Mouse (Mus musculus): ENCODE measurements at regions not wholly inside any gene's neighbourhood (a gene's known extent, or its start where the extent isn't known, plus 50 kb on each side); places are given as distances from the start of the nearest gene placed in this dataset.

GRCm38 (mm10) chr2:174903627-174904026 lies 106.4 kb upstream of the Gm14444 start:
- no peak for ATAC-seq (ENCODE audit: low read depth)
- WGBS, result 72% methylated on average over 7 of the region's 7 CpGs
- Histone ChIP-seq H3K4me1 (ENCODE audit: control insufficient read depth, insufficient read depth, low read length) (no peaks in the 10 kb centered on the region), H3K36me3 (ENCODE audit: control insufficient read depth, insufficient read depth, low read length) (no peaks in the 10 kb centered on the region), H3K4me2 (ENCODE audit: low read depth, low read length) (no peak overlapping the region), H3K27ac (ENCODE audit: low read depth, low read length) (no peak overlapping the region), H3K9ac (replicated peaks; ENCODE audit: low read depth, low read length) (no peak overlapping the region), H3K27me3 (ENCODE audit: control insufficient read depth, insufficient read depth, low read length) (no peaks in the 10 kb centered on the region), H3K4me3 (ENCODE audit: low read depth, low read length) (no peak overlapping the region), H3K9me3 (ENCODE audit: control insufficient read depth, low read length) (no peaks in the 10 kb centered on the region)

- H3K4me2 ChIP-seq (ENCODE audit: low read depth, low read length), result no peak overlapping the region
- 36% methylated on average over 6 of the region's 6 CpGs for WGBS
- H3K27ac ChIP-seq (ENCODE audit: low read depth, low read length), result no peak overlapping the region
- H3K9me3 ChIP-seq (ENCODE audit: control insufficient read depth, low read length), result no peaks in the 10 kb centered on the region
- no peaks in the 10 kb centered on the region for H3K4me1 ChIP-seq (ENCODE audit: control insufficient read depth, insufficient read depth, low read length)
- H3K4me3 ChIP-seq (ENCODE audit: low read depth, low read length), result no peak overlapping the region
- no peak overlapping the region for H3K9ac ChIP-seq (replicated peaks; ENCODE audit: low read depth, low read length)
- H3K27me3 ChIP-seq (ENCODE audit: control insufficient read depth, insufficient read depth, low read length), result no peaks in the 10 kb centered on the region
- no peaks in the 10 kb centered on the region for H3K36me3 ChIP-seq (ENCODE audit: control insufficient read depth, insufficient read depth, low read length)
- ATAC-seq (ENCODE audit: low read depth), result peak; percentile 77
Observed at GRCm38 (mm10) chr2:174905865-174906639, 104.0 kb upstream of the Gm14444 start.

- 0 out of 2 replicates have a peak overlapping the region, but pooled peaks have one; percentile 8 for H3K9ac ChIP-seq (replicated peaks; ENCODE audit: low read depth, low read length)
- 13% methylated on average over 10 of the region's 10 CpGs for WGBS
Observed at GRCm38 (mm10) chr2:174917146-174917905, 92.7 kb upstream of the Gm14444 start.

GRCm38 (mm10) chr2:174917975-174918374 lies 92.1 kb upstream of the Gm14444 start:
- no peak overlapping the region for H3K4me3 ChIP-seq (ENCODE audit: low read depth, low read length)
- H3K4me2 ChIP-seq (ENCODE audit: low read depth, low read length), result peak overlapping the region; percentile 36
- H3K36me3 ChIP-seq (ENCODE audit: control insufficient read depth, insufficient read depth, low read length), result no peaks in the 10 kb centered on the region
- no peaks in the 10 kb centered on the region for H3K27me3 ChIP-seq (ENCODE audit: control insufficient read depth, insufficient read depth, low read length)
- ATAC-seq (ENCODE audit: low read depth), result peak; percentile 49
- peaks cover 4% of the 10 kb centered on the region for H3K4me1 ChIP-seq (ENCODE audit: control insufficient read depth, insufficient read depth, low read length)
- no peaks in the 10 kb centered on the region for H3K9me3 ChIP-seq (ENCODE audit: control insufficient read depth, low read length)
- WGBS, result 5% methylated on average over 5 of the region's 5 CpGs
- H3K9ac ChIP-seq (replicated peaks; ENCODE audit: low read depth, low read length), result peak overlapping the region; percentile 37; the same call in 1 of the 2 replicates
- H3K27ac ChIP-seq (ENCODE audit: low read depth, low read length), result peak overlapping the region; percentile 91

More at GRCm38 (mm10) chr2:174917146-174917905, 92.7 kb upstream of the Gm14444 start:
- ATAC-seq (ENCODE audit: low read depth), result peak; percentile 94
- peaks cover 4% of the 10 kb centered on the region for H3K4me1 ChIP-seq (ENCODE audit: control insufficient read depth, insufficient read depth, low read length)
- H3K4me2 ChIP-seq (ENCODE audit: low read depth, low read length), result peak overlapping the region; percentile 36
- no peak overlapping the region for H3K4me3 ChIP-seq (ENCODE audit: low read depth, low read length)
- peak overlapping the region; percentile 91 for H3K27ac ChIP-seq (ENCODE audit: low read depth, low read length)
- H3K27me3 ChIP-seq (ENCODE audit: control insufficient read depth, insufficient read depth, low read length), result no peaks in the 10 kb centered on the region
- H3K9me3 ChIP-seq (ENCODE audit: control insufficient read depth, low read length), result no peaks in the 10 kb centered on the region
- H3K36me3 ChIP-seq (ENCODE audit: control insufficient read depth, insufficient read depth, low read length), result no peaks in the 10 kb centered on the region

- peaks cover 4% of the 10 kb centered on the region for H3K4me1 ChIP-seq (ENCODE audit: control insufficient read depth, insufficient read depth, low read length)
- H3K9ac ChIP-seq (replicated peaks; ENCODE audit: low read depth, low read length), result no peak overlapping the region
- no peaks in the 10 kb centered on the region for H3K36me3 ChIP-seq (ENCODE audit: control insufficient read depth, insufficient read depth, low read length)
- H3K4me2 ChIP-seq (ENCODE audit: low read depth, low read length), result no peak overlapping the region
- 84% methylated on average over 4 of the region's 4 CpGs for WGBS
- ATAC-seq (ENCODE audit: low read depth), result no peak
- H3K27ac ChIP-seq (ENCODE audit: low read depth, low read length), result no peak overlapping the region
- H3K27me3 ChIP-seq (ENCODE audit: control insufficient read depth, insufficient read depth, low read length), result no peaks in the 10 kb centered on the region
- H3K9me3 ChIP-seq (ENCODE audit: control insufficient read depth, low read length), result no peaks in the 10 kb centered on the region
- H3K4me3 ChIP-seq (ENCODE audit: low read depth, low read length), result no peak overlapping the region
Observed at GRCm38 (mm10) chr2:174922208-174922607, 87.8 kb upstream of the Gm14444 start.

- no peaks in the 10 kb centered on the region for H3K9me3 ChIP-seq (ENCODE audit: control insufficient read depth, low read length)
- H3K36me3 ChIP-seq (ENCODE audit: control insufficient read depth, insufficient read depth, low read length), result no peaks in the 10 kb centered on the region
- WGBS, result 86% methylated on average over 2 of the region's 2 CpGs
- H3K4me3 ChIP-seq (ENCODE audit: low read depth, low read length), result no peak overlapping the region
- H3K9ac ChIP-seq (replicated peaks; ENCODE audit: low read depth, low read length), result no peak overlapping the region
- no peak for ATAC-seq (ENCODE audit: low read depth)
- H3K27ac ChIP-seq (ENCODE audit: low read depth, low read length), result no peak overlapping the region
- no peaks in the 10 kb centered on the region for H3K27me3 ChIP-seq (ENCODE audit: control insufficient read depth, insufficient read depth, low read length)
- H3K4me2 ChIP-seq (ENCODE audit: low read depth, low read length), result no peak overlapping the region
- H3K4me1 ChIP-seq (ENCODE audit: control insufficient read depth, insufficient read depth, low read length), result no peaks in the 10 kb centered on the region
Observed at GRCm38 (mm10) chr2:174929718-174930117, 80.3 kb upstream of the Gm14444 start.

GRCm38 (mm10) chr2:174932137-174933012 lies 77.7 kb upstream of the Gm14444 start:
- Histone ChIP-seq H3K4me1 (ENCODE audit: control insufficient read depth, insufficient read depth, low read length) (no peaks in the 10 kb centered on the region), H3K27me3 (ENCODE audit: control insufficient read depth, insufficient read depth, low read length) (no peaks in the 10 kb centered on the region), H3K9me3 (ENCODE audit: control insufficient read depth, low read length) (no peaks in the 10 kb centered on the region), H3K27ac (ENCODE audit: low read depth, low read length) (no peak overlapping the region), H3K4me2 (ENCODE audit: low read depth, low read length) (no peak overlapping the region), H3K4me3 (ENCODE audit: low read depth, low read length) (no peak overlapping the region), H3K9ac (replicated peaks; ENCODE audit: low read depth, low read length) (no peak overlapping the region), H3K36me3 (ENCODE audit: control insufficient read depth, insufficient read depth, low read length) (no peaks in the 10 kb centered on the region)
- ATAC-seq (ENCODE audit: low read depth), result peak; percentile 73
- WGBS, result 37% methylated on average over 20 of the region's 20 CpGs

GRCm38 (mm10) chr2:174933013-174933353 lies 77.1 kb upstream of the Gm14444 start:
- Histone ChIP-seq H3K4me3 (ENCODE audit: low read depth, low read length) (no peak overlapping the region), H3K9ac (replicated peaks; ENCODE audit: low read depth, low read length) (no peak overlapping the region), H3K9me3 (ENCODE audit: control insufficient read depth, low read length) (no peaks in the 10 kb centered on the region), H3K27me3 (ENCODE audit: control insufficient read depth, insufficient read depth, low read length) (no peaks in the 10 kb centered on the region), H3K4me1 (ENCODE audit: control insufficient read depth, insufficient read depth, low read length) (no peaks in the 10 kb centered on the region), H3K4me2 (ENCODE audit: low read depth, low read length) (no peak overlapping the region), H3K36me3 (ENCODE audit: control insufficient read depth, insufficient read depth, low read length) (no peaks in the 10 kb centered on the region), H3K27ac (ENCODE audit: low read depth, low read length) (no peak overlapping the region)
- WGBS, result 19% methylated on average over 6 of the region's 6 CpGs
- peak; percentile 64 for ATAC-seq (ENCODE audit: low read depth)

Data from neural tube, embryonic 14.5 days (tissue).